Mouse (Mus musculus) hindbrain, embryonic 11.5 days (tissue): ENCODE data around the gene Uxs1. TPM values are rescaled to one million over a fixed set of nuclear protein-coding genes. Genes with fewer than 3 reads are reported as not detected.

Experiments used
- ATAC-seq: fragments of 200-750 bp; cut with Nextera tagmentation; 2 replicates; pipeline ENCODE4 v1.8.0; 2017; ENCODE audit warnings: mild to moderate bottlenecking, moderate TSS enrichment, moderate library complexity; ENCODE audit not compliant: low FRiP score
- DNase-seq: peaks from one replicate; pipeline ENCODE4 v3.0.0-alpha.2; 2015; ENCODE audit warnings: low spot score
- H3K27ac ChIP-seq: fragments of 300-500 bp; sonication (generic); 2 replicates; pipeline ENCODE4 v1.5.1; 2014; ENCODE audit warnings: mild to moderate bottlenecking, low read depth, low read length
- H3K27me3 ChIP-seq: fragments of 300-500 bp; sonication (generic); 2 replicates; pipeline ENCODE4 v1.6.1; 2014; ENCODE audit warnings: mild to moderate bottlenecking, low read length, moderate library complexity, mixed read lengths; ENCODE audit not compliant: control insufficient read depth, insufficient read depth
- H3K36me3 ChIP-seq: fragments of 300-500 bp; sonication (generic); 2 replicates; pipeline ENCODE4 v1.6.1; 2014; ENCODE audit warnings: mild to moderate bottlenecking, low read length, moderate library complexity, mixed read lengths; ENCODE audit not compliant: control insufficient read depth, insufficient read depth
- H3K4me1 ChIP-seq: fragments of 300-500 bp; sonication (generic); replicated peaks from 2 replicates; pipeline ENCODE4 v1.6.1; 2014; ENCODE audit warnings: low read length, mixed read lengths; ENCODE audit not compliant: control insufficient read depth, insufficient read depth
- H3K4me2 ChIP-seq: fragments of 300-500 bp; sonication (generic); replicated peaks from 2 replicates; pipeline ENCODE4 v1.6.1; 2014; ENCODE audit warnings: mild to moderate bottlenecking, low read depth, low read length
- H3K4me3 ChIP-seq: fragments of 300-500 bp; sonication (generic); 2 replicates; pipeline ENCODE4 v1.5.1; 2014; ENCODE audit warnings: low read depth, low read length
- H3K9ac ChIP-seq: fragments of 300-500 bp; sonication (generic); 2 replicates; pipeline ENCODE4 v1.6.1; 2014; ENCODE audit warnings: low read depth, low read length
- H3K9me3 ChIP-seq: fragments of 300-500 bp; sonication (generic); 2 replicates; pipeline ENCODE4 v1.6.1; 2016; ENCODE audit warnings: low read length; ENCODE audit not compliant: control insufficient read depth
- WGBS: fragments of 180-500 bp; shearing (Covaris S2); extraction: QIAGEN DNeasy Blood & Tissue Kit; methylation state at CpG from one replicate; pipeline ENCODE4 v1.1.7; 2014; 5-methylcytosine and 5-hydroxymethylcytosine counted together
- polyA plus RNA-seq: library from polyadenylated mRNA; unstranded; fragments of >200 nt; fragmentation: Nextera tagmentation; extraction: Ambion mirVana; gene quantifications from 2 replicates; pipeline ENCODE4 v1.2.1, GENCODE M21; 2014

Uxs1 gene
- polyA plus RNA-seq, 1 experiment from 2014 or later, result 17.6 TPM

DNA sequence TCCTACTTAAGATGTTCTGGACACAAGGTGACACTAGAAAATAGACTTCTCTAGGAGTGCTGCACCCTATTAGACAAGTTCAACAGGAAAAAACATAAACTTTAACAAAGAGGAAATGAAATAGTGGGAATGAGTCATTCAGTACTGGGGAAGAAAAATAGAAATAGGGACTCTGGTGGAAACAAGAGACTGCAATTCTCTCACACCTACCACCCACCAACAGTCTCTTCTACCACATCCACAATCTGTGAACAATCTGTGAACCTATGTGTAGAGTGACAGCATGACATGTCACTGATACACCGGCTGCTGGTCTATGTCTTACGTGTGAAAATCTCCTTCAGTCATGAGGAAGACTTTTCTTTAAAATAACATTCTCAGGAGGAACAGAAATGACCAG is 15.8 kb upstream of the Uxs1 start:
- 94% methylated on average over 2 of the region's 2 CpGs for WGBS
- H3K27ac ChIP-seq, result no peak overlapping the region
- H3K4me1 ChIP-seq, result no peaks in the 10 kb centered on the region
- no peaks in the 10 kb centered on the region for H3K9me3 ChIP-seq
- ATAC-seq (no peak), DNase-seq (no peak)
- no peak overlapping the region for H3K9ac ChIP-seq
- no peak overlapping the region for H3K4me2 ChIP-seq
- H3K27me3 ChIP-seq, result no peaks in the 10 kb centered on the region
- no peaks in the 10 kb centered on the region for H3K36me3 ChIP-seq
- H3K4me3 ChIP-seq, result no peak overlapping the region

DNA sequence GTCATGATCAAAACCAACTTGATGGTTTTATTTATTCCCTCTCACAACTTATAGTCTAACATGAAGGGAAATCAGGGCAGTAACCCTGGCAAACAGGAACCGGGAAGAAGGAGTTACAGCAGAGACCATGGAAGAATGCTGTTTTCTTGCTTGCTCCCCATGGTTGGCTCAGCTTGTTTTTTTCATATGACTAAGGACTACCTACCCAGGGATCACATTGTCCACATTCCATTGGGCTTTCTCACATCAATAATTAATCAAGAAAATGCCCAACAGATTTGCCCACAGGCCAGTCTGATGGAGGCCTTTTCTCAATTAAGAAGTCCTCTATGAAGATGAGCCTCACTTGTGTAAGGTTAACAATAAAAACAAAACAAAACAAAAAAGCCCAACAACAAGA is 9.6 kb upstream of the Uxs1 start:
- Histone ChIP-seq H3K4me1 (no peaks in the 10 kb centered on the region), H3K4me3 (no peak overlapping the region), H3K36me3 (no peaks in the 10 kb centered on the region), H3K27ac (no peak overlapping the region), H3K27me3 (no peaks in the 10 kb centered on the region), H3K9me3 (no peaks in the 10 kb centered on the region), H3K4me2 (no peak overlapping the region), H3K9ac (no peak overlapping the region)
- ATAC-seq (no peak), DNase-seq (no peak)
- WGBS, result 85% methylated on average over 1 of the region's 1 CpGs

DNA sequence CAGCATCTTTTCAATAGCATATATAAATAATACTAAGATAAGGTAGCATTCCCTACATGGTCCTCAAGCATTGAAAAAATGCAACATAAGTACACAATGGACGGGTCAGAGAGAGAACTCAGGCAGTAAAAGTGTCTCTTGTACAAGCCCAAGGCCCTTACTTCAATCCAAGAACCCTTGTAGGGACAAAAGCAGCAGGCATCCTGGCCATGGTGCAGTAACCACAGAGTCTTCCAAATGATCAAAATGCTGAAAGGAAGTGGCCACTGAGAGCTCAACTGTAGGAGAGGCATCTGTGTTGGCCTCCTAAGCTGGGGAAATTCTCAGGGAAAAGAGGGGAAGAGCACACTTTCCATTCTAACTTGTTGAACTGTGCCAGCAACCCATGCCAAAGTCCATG is 2.5 kb upstream of the Uxs1 start:
- Histone ChIP-seq H3K4me1 (no peaks in the 10 kb centered on the region), H3K9ac (no peak overlapping the region), H3K4me3 (no peak overlapping the region), H3K27ac (no peak overlapping the region), H3K9me3 (no peaks in the 10 kb centered on the region), H3K27me3 (no peaks in the 10 kb centered on the region), H3K36me3 (no peaks in the 10 kb centered on the region), H3K4me2 (no peak overlapping the region)
- WGBS, result 80% methylated on average over 1 of the region's 1 CpGs
- DNase-seq, result no peak
- no peak for ATAC-seq

DNA sequence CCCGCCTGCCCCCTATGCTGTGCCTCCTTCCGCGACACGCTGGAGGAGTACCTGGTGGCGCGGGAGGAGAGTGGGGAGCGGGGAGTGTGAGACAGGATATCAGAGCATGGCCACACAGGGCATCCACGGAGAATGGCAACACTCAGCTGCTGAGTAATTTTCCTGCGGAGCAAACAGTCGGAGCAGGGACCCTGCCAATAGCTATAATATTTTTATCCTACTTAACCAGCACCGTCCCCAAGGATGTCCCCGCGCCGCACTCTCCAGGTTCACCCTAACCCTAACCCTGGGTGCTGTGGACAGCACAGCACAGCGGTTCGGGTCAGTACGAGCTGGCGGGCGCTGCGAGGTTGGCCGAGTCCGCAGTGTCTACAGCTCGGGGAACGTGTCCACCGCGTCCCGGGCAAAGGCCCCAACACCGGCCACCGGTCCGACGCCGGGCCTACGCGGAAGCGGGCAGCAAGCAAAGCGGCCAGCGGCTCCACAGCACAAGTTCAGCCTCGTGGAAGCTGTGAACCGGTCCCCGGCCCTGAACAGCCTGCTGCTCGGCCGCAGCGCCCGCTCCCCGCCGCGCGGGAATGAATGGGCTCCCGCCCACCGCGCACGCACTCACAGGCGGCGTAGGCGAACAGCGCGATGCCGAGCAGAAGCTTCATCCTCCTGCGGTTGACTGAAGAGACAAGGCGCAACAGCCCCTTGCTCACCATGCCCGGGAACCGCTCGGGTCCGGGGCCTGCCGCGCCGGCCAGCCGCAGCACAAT is 418 bp downstream of the Uxs1 start:
- H3K9me3 ChIP-seq, result no peaks in the 10 kb centered on the region
- no peaks in the 10 kb centered on the region for H3K36me3 ChIP-seq
- WGBS, result under 1% methylated on average over 67 of the region's 68 CpGs
- no peak for DNase-seq
- peak overlapping the region; percentile 89 for H3K4me3 ChIP-seq
- ATAC-seq, result peak; percentile 86
- H3K4me2 ChIP-seq, result peak overlapping the region; percentile 85
- H3K9ac ChIP-seq, result peak overlapping the region; percentile 89
- H3K27me3 ChIP-seq, result no peaks in the 10 kb centered on the region
- H3K4me1 ChIP-seq, result no peaks in the 10 kb centered on the region
- peak overlapping the region; percentile 94 for H3K27ac ChIP-seq

DNA sequence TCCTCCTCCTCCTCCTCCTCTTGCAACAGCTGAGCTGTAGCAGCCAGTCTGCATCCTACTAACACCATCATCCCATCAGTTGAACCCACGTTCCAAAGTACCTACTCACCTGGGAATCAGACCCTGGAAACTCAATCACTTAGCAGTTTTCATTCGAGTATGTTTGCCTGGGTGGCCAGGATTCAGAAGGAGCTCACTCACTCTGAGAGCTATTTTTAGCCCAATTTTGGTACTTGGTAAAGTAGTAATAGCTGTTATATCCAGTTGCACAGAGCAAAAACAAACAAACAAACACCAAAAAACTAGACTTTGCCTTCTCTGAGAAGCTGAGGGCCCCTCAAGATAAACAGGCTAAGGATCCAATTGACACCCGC is 985 bp downstream of the Uxs1 start:
- peak overlapping the region; percentile 85 for H3K4me2 ChIP-seq
- no peak overlapping the region; the same call in 1 of the 2 replicates for H3K27ac ChIP-seq
- H3K9ac ChIP-seq, result peak overlapping the region; percentile 89
- H3K9me3 ChIP-seq, result no peaks in the 10 kb centered on the region
- no peak for DNase-seq
- no peak for ATAC-seq
- H3K4me3 ChIP-seq, result peak overlapping the region; percentile 89
- no peaks in the 10 kb centered on the region for H3K36me3 ChIP-seq
- 0% methylated on average over 3 of the region's 3 CpGs for WGBS
- H3K4me1 ChIP-seq, result no peaks in the 10 kb centered on the region
- H3K27me3 ChIP-seq, result no peaks in the 10 kb centered on the region

DNA sequence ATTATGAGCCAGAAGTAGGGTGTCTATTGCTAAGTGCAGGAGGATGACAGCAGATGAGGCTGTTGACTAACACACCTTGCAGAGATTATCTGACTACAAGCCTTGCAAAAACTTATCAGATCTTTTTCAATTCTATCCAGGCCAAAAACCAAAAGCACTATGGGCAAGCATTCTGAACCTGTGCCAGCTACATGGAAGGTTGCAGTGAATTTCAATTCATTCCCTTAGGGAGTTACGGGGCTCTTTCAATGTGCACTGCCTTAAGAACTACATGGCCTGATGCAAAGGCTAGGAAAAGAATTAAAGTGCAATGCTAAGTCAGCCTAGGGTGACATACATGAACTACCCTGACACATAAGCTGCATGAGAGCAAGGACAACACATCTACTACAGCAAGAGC is 4.2 kb downstream of the Uxs1 start:
- Histone ChIP-seq H3K36me3 (no peaks in the 10 kb centered on the region), H3K27me3 (no peaks in the 10 kb centered on the region), H3K4me1 (no peaks in the 10 kb centered on the region), H3K4me3 (no peak overlapping the region), H3K27ac (no peak overlapping the region), H3K4me2 (no peak overlapping the region), H3K9me3 (no peaks in the 10 kb centered on the region), H3K9ac (no peak overlapping the region)
- WGBS, result 96% methylated on average over 1 of the region's 1 CpGs
- DNase-seq, result no peak
- ATAC-seq, result no peak

DNA sequence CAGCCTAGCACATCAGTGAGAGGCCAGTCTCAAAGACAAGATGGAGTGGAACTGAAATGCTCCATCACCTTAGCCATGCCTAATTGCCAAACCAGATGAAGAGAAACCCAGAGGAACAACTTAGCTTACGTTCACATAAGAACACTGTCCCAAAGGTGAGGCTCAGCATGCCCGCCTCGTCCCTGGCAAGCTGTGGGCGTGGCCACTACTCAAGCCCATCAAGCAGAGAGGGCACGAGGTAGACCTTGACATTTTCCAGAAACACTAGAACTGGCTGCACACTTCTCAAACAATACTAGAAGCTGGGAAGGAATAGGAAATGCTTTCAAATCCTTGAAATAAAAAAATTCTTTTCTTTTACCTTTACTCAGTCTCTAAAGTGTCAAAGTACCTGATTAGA is 5.0 kb downstream of the Uxs1 start:
- DNase-seq (no peak), ATAC-seq (no peak)
- H3K4me2 ChIP-seq, result no peak overlapping the region
- no peak overlapping the region for H3K9ac ChIP-seq
- no peaks in the 10 kb centered on the region for H3K4me1 ChIP-seq
- H3K36me3 ChIP-seq, result no peaks in the 10 kb centered on the region
- no peak overlapping the region for H3K27ac ChIP-seq
- H3K4me3 ChIP-seq, result no peak overlapping the region
- no peaks in the 10 kb centered on the region for H3K9me3 ChIP-seq
- H3K27me3 ChIP-seq, result no peaks in the 10 kb centered on the region
- 81% methylated on average over 5 of the region's 5 CpGs for WGBS

DNA sequence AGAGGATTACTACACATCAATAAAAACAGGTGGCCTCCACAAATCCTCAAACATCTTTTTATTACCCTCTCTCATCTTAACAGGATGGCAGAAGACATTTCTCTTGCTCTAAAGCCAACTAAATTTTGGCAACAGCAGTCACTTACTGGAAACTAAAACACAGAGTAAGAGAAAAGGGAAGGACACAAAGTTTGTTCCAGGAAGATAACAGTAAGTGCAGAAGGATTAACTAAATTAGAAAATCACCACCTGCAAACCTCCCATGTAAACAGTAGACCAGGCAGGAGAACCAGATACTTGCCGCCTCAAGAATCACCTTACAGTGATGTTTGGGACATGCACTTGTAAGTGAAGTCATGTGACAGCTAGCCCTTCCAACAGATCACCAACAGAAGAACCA is 5.8 kb downstream of the Uxs1 start:
- ATAC-seq (no peak), DNase-seq (no peak)
- Histone ChIP-seq H3K4me3 (no peak overlapping the region), H3K9ac (no peak overlapping the region), H3K27ac (no peak overlapping the region), H3K27me3 (no peaks in the 10 kb centered on the region), H3K9me3 (no peaks in the 10 kb centered on the region), H3K4me2 (no peak overlapping the region), H3K36me3 (no peaks in the 10 kb centered on the region), H3K4me1 (no peaks in the 10 kb centered on the region)
- 88% methylated on average over 1 of the region's 1 CpGs for WGBS

DNA sequence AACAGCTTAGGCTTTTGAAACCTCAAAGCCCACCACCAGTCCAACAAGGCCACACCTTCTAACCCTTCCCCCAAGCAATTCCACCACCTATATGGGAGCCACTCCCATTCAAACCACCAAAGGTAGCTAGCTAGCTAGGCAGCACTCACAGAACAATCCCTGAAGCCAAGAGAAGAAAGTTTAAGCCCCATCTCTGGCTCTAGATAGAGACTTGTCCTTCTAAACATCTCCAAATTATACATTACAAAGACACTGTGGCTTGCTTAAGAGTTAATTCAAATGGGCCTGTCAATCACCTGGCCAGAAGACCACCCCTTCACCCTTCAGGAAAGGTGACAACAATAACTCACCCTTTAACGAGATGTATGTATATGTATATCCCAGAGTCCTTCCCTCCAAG is 7.0 kb downstream of the Uxs1 start:
- Histone ChIP-seq H3K4me3 (no peak overlapping the region), H3K4me1 (no peaks in the 10 kb centered on the region), H3K36me3 (no peaks in the 10 kb centered on the region), H3K9ac (no peak overlapping the region), H3K4me2 (no peak overlapping the region), H3K27me3 (no peaks in the 10 kb centered on the region), H3K27ac (no peak overlapping the region), H3K9me3 (no peaks in the 10 kb centered on the region)
- no peak for DNase-seq
- no peak for ATAC-seq
- WGBS, result 50% methylated on average over 1 of the region's 1 CpGs
